Mouse (Mus musculus) cortical plate, adult 2 months (tissue): ENCODE measurements at regions not wholly inside any gene's neighbourhood (a gene's known extent, or its start where the extent isn't known, plus 50 kb on each side); places are given as distances from the start of the nearest gene placed in this dataset.

ENCODE experiments used
- CTCF ChIP-seq: fragments of 200-500 bp; IDR thresholded peaks from 2 replicates; pipeline ENCODE4 v1.5.1; 2011; ENCODE audit warnings: mild to moderate bottlenecking, control low read depth, low read length; ENCODE audit not compliant: insufficient read depth; ENCODE audit errors: extremely low read depth
- POLR2A ChIP-seq: fragments of 200-500 bp; IDR thresholded peaks from 2 replicates; pipeline ENCODE4 v1.6.1; 2011; ENCODE audit warnings: mild to moderate bottlenecking, low read length, control low read depth; ENCODE audit not compliant: insufficient read depth; ENCODE audit errors: extremely low read depth

- TF ChIP-seq CTCF, result no peak
- TF ChIP-seq POLR2A, result no peak
Measured at GRCm38 (mm10) chr5:133844483-133844882, 255.0 kb upstream of the Castor2 start.
